Mouse (Mus musculus): ENCODE measurements around the gene Smurf1. TPM values are rescaled to one million over a fixed set of nuclear protein-coding genes. Genes with fewer than 3 reads are reported as not detected.

Smurf1 gene
- total RNA-seq, 2 experiments from 2014 or later = 59.3 to 60.2 TPM

DNA sequence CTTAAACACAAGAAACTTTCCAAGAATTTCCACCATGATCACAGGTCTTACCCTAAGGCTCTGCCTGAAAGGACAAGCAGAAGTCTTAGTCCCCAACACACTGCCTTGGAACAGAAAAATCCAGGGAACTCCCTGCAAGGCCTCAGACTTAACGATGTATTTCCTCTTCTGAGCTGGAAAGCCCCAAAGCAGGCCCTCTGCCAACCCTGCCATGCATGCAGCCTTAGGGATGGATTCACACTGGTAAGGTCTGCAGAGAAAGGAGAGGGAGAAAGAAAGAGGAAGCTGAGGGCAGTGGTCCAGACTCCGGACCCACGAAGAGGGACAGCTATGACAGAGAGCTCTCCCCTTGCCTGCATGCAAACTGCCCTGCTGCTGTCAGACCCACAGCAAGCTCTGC, 2.2 kb downstream of the Smurf1 start:
- peak; percentile 34 for DNase-seq
- intact Hi-C loops (cut with DNase I) = loop anchor here (10.0 kb wide), 1 partner anchor 49 kb away; no protein-coding TSS in a partner anchor

DNA sequence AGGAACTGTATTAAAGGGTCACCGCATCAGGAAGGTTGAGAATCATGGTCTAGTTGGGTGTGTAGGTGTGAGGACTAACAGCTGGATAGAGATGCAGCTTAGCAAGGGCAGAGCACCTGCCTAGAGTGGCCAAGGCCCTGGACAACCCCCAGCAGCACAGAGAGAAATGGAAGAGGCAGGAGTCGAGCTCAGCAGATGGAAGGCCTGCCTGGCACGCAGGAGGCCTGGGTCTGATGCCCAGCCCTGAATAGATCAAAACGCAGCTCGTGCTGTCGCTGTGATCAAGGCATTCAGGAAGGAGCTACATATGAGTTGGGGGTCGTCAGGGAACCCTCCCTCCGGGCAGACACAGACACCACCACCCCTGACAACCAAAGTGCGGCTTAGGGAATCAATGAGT, 7.4 kb downstream of the Smurf1 start:
- DNase-seq = no peak
- intact Hi-C loops (cut with DNase I) = no loop called here

DNA sequence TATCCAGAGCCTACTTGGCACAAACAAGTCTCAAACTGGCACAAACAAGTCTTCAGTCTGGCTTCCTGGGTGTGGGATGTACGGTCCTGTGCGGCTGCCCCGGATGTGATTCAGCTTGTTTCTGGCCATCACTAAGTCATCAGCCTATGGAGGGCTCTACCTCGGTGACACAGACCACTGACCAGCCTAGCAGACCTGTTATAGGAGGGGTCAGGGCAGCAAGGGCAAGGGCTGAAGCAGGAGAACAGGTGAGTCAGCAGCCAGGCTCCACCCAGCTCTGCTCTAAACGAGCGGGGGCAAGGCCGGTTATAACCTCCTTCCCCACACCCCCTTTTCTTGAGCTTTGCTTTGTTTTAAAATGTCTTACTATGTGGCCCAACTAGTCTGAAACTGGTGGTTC, 11.2 kb downstream of the Smurf1 start:
- DNase-seq = no peak

GRCm38 (mm10) chr5:144952592-144952991, 13.1 kb downstream of the Smurf1 start:
- intact Hi-C loops (cut with DNase I) = no loop called here

More for the DNA sequence above, 11.2 kb downstream of the Smurf1 start:
- intact Hi-C loops (cut with DNase I) = no loop called here

GRCm38 (mm10) chr5:144950428-144951051, 15.1 kb downstream of the Smurf1 start:
- intact Hi-C loops (cut with DNase I) = no loop called here
- DNase-seq = no peak

More at GRCm38 (mm10) chr5:144952592-144952991, 13.1 kb downstream of the Smurf1 start:
- DNase-seq = peak; percentile 42

- no peak for DNase-seq
- intact Hi-C loops (cut with DNase I) = no loop called here
Observed at GRCm38 (mm10) chr5:144949856-144950255, 15.8 kb downstream of the Smurf1 start.

DNA sequence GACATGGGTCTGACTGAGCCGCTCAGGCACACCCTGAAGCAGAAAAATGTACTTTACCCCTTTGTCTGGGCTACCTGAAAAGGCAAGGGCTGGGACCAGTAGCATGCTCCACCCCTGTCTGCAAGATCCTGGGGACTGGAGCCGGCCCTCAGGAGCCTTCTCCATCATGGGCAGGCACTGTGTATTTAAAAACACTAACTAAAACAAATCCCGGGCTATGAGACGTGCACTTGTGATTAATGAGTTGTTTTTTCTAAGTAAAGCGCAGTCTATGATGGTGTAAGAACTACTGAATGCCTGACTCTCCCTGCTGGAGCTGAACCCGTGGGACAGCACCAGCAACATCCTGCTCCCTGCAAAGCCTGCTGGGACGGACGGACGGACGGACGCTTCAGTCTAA, 17.2 kb downstream of the Smurf1 start:
- intact Hi-C loops (cut with DNase I) = no loop called here
- no peak for DNase-seq

DNA sequence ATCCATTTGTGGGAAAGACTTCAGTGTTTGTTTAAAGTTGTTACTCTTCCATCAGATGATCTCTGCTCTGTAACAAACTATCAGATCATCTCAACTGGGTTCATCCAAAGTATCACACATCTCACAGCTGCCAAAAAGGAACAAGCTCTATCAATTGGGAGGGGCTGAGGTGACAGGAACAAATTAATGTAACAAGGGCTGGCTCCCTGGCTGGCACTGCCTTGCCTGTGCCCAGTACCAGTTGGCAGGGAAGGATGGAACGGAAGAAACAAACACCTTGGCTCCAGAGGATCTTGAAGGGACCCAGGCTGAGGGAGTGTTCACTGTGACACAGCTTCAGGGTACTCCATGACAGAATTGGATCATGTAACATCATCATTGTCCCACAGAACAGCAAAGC, 17.6 kb downstream of the Smurf1 start:
- DNase-seq = no peak
- intact Hi-C loops (cut with DNase I) = no loop called here

GRCm38 (mm10) chr5:144946032-144946431, 19.6 kb downstream of the Smurf1 start:
- DNase-seq = peak; percentile 59
- intact Hi-C loops (cut with DNase I) = no loop called here

GRCm38 (mm10) chr5:144944932-144945331, 20.7 kb downstream of the Smurf1 start:
- DNase-seq = no peak

DNA sequence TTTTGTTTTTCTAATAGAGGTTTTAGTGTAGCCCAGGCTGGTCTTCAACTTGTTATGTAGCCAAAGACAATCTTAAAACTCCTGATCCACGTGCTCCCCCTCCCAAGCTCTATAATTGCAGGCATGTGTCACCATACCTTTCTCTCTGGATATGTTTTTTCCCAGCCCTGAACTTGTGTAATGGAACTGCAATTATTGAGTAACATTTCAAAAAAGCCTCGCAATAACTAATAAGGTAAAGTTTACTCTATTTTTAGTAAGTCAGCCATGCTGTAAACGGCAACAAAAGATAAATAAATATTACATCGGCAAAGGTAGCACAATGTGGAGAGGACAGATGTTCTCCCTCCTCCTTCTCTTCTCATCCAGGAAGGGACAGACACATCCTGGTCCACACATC, 21.3 kb downstream of the Smurf1 start:
- intact Hi-C loops (cut with DNase I) = no loop called here
- no peak for DNase-seq

More at GRCm38 (mm10) chr5:144944932-144945331, 20.7 kb downstream of the Smurf1 start:
- intact Hi-C loops (cut with DNase I) = no loop called here

DNA sequence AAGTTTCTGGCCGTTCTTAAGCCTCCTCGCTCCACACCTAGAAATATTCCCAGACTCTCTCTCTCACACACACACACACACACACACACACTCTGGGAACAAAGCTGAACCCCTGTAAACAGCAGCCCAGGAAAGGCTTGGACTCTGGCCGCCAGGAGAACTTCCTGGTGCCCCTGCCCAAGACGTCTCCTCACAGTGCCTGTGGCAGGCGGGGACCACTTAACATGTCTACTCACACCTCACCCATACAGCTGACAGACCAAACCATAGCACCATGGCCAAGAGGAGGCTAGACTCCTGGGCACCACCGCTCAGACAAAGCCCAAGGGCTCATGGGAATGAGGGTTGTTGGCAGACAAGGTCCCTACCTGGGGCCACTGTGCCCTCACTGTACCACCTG, 22.3 kb downstream of the Smurf1 start:
- intact Hi-C loops (cut with DNase I) = no loop called here
- no peak for DNase-seq

GRCm38 (mm10) chr5:144942431-144942830, 23.2 kb downstream of the Smurf1 start:
- intact Hi-C loops (cut with DNase I) = no loop called here
- DNase-seq = no peak

- intact Hi-C loops (cut with DNase I) = no loop called here
- no peak for DNase-seq
Observed at GRCm38 (mm10) chr5:144940904-144941303, 24.7 kb downstream of the Smurf1 start.

DNA sequence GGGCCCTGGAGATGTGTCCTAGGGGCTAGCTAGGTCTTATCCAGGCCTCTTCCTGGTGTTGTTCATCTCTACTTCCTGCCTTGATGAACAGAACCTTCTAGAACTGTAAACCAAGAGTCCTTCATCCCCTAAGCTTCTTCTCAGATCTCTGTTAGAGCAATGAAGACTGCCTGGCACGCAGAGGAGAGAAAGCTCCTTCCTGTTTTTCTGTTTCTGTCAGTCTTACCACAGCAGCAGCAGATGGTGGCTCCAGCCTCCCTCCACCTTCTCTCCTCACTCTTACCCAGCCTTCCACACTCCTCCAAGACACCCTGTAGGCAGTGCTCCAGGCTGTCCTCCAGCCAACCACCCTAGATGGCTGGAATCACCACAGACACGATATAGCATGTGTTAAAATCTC, 28.3 kb downstream of the Smurf1 start:
- intact Hi-C loops (cut with DNase I) = no loop called here
- DNase-seq = no peak

- DNase-seq = no peak
- intact Hi-C loops (cut with DNase I) = no loop called here
Observed at GRCm38 (mm10) chr5:144933486-144933885, 32.2 kb downstream of the Smurf1 start.

GRCm38 (mm10) chr5:144931841-144932240, 33.8 kb downstream of the Smurf1 start:
- DNase-seq = no peak
- intact Hi-C loops (cut with DNase I) = no loop called here

GRCm38 (mm10) chr5:144928856-144929713, 36.6 kb downstream of the Smurf1 start:
- intact Hi-C loops (cut with DNase I) = no loop called here
- no peak for DNase-seq

- intact Hi-C loops (cut with DNase I) = no loop called here
- no peak for DNase-seq
Observed at GRCm38 (mm10) chr5:144926275-144926674, 39.4 kb downstream of the Smurf1 start.

GRCm38 (mm10) chr5:144923351-144923750, 42.3 kb downstream of the Smurf1 start:
- no peak for DNase-seq
- intact Hi-C loops (cut with DNase I) = no loop called here

DNA sequence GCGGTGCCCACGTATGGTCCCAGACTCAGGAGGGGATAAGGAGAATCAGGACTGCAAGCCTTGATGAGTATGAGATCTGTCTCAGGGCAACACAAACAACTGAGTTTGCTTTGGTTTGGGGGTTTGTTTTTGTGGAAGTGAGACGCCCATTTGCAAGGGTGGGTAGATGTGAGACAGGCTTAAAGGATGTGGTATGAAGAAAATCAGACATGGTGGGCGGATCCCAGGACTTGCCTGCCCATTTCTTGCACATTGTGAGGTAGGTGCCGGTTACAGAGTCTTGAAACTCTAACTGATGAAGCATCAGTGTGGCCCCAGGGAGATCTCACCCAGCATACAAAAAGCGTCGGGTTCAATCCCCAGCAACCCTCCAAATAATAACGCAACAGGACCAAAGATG, 45.9 kb downstream of the Smurf1 start:
- intact Hi-C loops (cut with DNase I) = loop anchor here (10.0 kb wide), 1 partner anchor 45 kb away; the partner anchor contains the start of gene Smurf1
- DNase-seq = no peak

GRCm38 (mm10) chr5:144919194-144919593, 46.5 kb downstream of the Smurf1 start:
- no peak for DNase-seq
- intact Hi-C loops (cut with DNase I) = loop anchor here (10.0 kb wide), 1 partner anchor 46 kb away; the partner anchor contains the start of gene Smurf1
